Mouse (Mus musculus): ENCODE results near the gene Catsperz. TPM values are rescaled to one million over a fixed set of nuclear protein-coding genes. Genes with fewer than 3 reads are reported as not detected.

Gene Catsperz
- polyA plus RNA-seq, 1 experiment from 2014 or later, result 1.3 TPM

DNA sequence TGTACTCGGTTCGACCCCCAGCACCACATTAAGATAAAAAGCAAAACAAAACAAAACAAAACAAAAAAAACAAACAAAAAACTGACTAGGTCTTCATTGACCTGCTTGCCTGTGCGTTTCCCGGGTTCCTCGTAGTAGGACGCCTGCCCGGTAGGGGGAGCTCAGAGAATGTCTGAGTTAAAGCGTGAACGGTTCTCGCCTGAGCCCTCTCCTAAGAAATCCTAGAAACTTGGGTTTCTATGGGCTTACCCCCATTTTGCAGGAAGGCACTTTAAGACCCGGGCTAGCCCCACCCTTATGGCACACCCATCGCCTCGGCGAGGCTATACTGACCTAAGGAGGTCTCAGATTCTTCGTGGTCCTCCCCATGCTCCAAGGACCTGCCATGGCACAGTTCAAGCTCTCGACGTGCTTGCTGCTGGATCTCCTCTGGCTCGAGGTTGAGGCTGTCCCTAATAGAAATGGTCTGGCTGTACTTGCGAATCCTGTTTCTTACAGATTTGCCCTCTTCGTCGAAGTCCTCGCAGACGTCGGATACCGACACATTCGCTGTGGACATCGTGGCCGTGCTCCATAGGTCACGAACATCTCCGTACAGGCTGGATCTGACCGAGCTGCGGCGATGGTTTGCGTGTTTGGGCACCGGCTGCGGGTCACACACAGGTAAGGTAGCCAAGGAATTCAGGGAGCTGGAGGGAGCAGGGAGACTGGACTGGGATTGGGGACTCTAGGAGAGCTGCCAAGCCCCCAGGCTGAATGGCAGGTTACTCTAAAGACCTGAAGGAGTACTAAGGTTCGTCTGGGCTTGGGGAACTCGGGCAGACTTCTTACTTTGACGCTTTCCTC lies 496 bp downstream of the Catsperz start:
- no peaks in the 10 kb centered on the region for H3K36me3 ChIP-seq (ENCODE audit: control insufficient read depth, insufficient read depth, low read length)
- no peaks in the 10 kb centered on the region for H3K9me3 ChIP-seq (ENCODE audit: control insufficient read depth, low read length)
- DNase-seq (ENCODE audit: low spot score) (peak; percentile 87), ATAC-seq (ENCODE audit: insufficient number of reproducible peaks, low FRiP score, low TSS enrichment, low read depth) (no peak)
- H3K4me2 ChIP-seq (ENCODE audit: low read depth, severe bottlenecking), result peak overlapping the region; percentile 23; the same call in 1 of the 2 replicates
- 5% methylated on average over 39 of the region's 39 CpGs for WGBS
- no peak overlapping the region for H3K27ac ChIP-seq (replicated peaks; ENCODE audit: low read depth, low read length)
- peaks cover 63% of the 10 kb centered on the region for H3K27me3 ChIP-seq (ENCODE audit: control insufficient read depth, insufficient read depth, low read length)
- H3K9ac ChIP-seq (ENCODE audit: low read length), result no peak overlapping the region
- peaks cover 7% of the 10 kb centered on the region for H3K4me1 ChIP-seq (ENCODE audit: control insufficient read depth, insufficient read depth, low read length)
- H3K4me3 ChIP-seq (ENCODE audit: low read depth, low read length), result no peak overlapping the region

- no peak overlapping the region for H3K4me2 ChIP-seq (ENCODE audit: low read depth, severe bottlenecking)
- ATAC-seq (ENCODE audit: insufficient number of reproducible peaks, low FRiP score, low TSS enrichment, low read depth), result no peak
- peaks cover 7% of the 10 kb centered on the region for H3K4me1 ChIP-seq (ENCODE audit: control insufficient read depth, insufficient read depth, low read length)
- no peak overlapping the region for H3K4me3 ChIP-seq (ENCODE audit: low read depth, low read length)
- 65% methylated on average over 6 of the region's 6 CpGs for WGBS
- no peak for DNase-seq (ENCODE audit: low spot score)
- H3K36me3 ChIP-seq (ENCODE audit: control insufficient read depth, insufficient read depth, low read length), result no peaks in the 10 kb centered on the region
- H3K9me3 ChIP-seq (ENCODE audit: control insufficient read depth, low read length), result no peaks in the 10 kb centered on the region
- no peak overlapping the region for H3K9ac ChIP-seq (ENCODE audit: low read length)
- no peak overlapping the region for H3K27ac ChIP-seq (replicated peaks; ENCODE audit: low read depth, low read length)
- H3K27me3 ChIP-seq (ENCODE audit: control insufficient read depth, insufficient read depth, low read length), result peaks cover 54% of the 10 kb centered on the region
These were observed 2.1 kb downstream of the Catsperz start for GRCm38 (mm10) chr19:6922901-6923735.

DNA sequence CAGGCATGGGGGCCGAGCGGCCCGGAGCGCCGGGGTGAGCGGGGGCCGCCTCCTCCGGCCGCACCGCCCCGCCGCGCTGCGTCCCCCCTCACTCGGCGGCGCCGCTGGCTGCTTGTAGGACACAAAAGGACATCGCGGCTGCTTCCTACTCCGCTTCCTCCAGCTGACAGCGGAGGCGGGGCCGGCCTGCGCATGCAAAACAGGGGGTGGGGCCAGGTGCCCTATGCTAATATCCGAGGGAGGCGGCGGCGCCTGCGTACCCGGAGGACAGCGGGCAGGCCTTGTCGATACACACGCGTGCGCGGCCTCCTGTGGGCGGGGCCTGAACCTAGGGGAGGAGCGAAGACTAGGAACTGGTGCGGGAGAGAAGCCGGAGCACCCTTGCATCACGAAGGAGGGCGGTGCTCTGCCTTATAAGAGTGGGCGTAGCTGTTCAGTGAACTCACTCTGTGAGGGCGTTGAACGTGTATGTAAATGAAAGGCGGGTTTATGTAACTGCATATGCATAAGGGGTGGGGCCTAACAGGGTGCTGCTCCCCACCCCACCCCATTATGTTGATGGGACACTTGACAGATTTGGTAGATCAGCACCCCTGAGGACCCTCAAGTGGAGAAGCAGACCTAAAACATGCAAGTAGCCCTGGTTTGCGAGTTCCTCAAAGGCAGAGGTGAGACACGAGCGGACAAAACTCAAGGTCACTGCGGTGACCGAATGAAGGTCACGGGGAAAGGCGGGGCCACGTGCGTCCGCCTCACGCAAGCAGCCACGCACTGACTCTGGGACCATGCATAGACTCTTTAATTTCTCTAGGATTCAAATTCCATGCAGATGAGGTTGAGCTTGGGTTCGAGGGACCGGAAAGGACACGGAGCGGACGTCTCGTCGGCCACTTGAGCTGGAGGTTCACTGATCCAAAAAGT lies 3.3 kb downstream of the Catsperz start, which contains the start of gene Esrra:
Esrra (minus strand) TSS at position 167 of the 921 bp plus-strand sequence.
- H3K4me1 ChIP-seq (ENCODE audit: control insufficient read depth, insufficient read depth, low read length), result peaks cover 5% of the 10 kb centered on the region
- DNase-seq (ENCODE audit: low spot score), result peak; percentile 100
- WGBS, result under 1% methylated on average over 55 of the region's 66 CpGs

DNA sequence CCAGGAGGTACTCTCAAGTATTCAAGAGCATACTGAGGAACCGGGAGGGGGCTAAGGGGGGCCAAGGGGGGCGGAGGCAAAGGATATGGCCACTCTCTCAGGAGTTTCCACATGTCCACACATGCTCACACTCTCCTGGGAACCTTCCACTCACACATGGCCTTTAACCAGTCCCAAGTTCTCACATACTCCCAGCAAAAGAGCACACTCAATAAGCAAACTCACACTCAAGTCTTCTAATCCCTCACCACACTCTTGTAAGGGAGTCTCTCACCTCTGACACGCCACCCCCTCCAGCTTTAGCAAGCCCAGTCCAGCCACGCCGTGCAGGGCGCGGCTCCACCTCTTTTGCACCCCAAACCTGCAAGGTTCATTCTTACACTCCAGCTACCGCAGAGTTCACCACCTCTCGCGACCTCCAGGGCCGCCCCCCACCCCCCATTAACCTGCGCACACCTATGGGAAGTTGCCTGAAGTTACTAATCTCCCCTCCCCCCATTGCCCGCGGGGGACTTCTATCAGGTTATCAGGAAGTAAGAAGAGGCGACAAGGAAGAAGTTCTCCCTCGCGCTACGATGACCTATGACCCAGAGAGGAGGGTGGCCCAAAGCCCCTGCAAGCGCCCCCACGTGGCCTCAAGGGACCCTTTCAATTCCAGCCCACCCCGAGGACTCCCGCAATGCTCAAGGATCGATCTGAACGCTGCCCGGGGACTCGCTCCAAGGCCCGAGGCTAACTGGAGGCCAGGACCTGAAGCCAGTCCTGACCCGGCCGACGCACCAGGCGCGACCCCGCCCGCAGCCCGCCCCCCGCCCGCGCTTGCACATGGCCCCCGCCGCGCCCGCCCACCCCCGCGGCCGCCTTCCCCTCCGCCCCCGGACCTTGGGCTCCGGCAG lies 4.2 kb downstream of the Catsperz start:
- H3K27ac ChIP-seq (replicated peaks; ENCODE audit: low read depth, low read length), result no peak overlapping the region; the same call in 1 of the 2 replicates
- ATAC-seq (ENCODE audit: insufficient number of reproducible peaks, low FRiP score, low TSS enrichment, low read depth) (peak; percentile 22), DNase-seq (ENCODE audit: low spot score) (peak; percentile 65)
- peaks cover 33% of the 10 kb centered on the region for H3K27me3 ChIP-seq (ENCODE audit: control insufficient read depth, insufficient read depth, low read length)
- 2% methylated on average over 23 of the region's 48 CpGs for WGBS
- H3K36me3 ChIP-seq (ENCODE audit: control insufficient read depth, insufficient read depth, low read length), result no peaks in the 10 kb centered on the region
- H3K9ac ChIP-seq (ENCODE audit: low read length), result peak overlapping the region; percentile 64
- peaks cover 5% of the 10 kb centered on the region for H3K4me1 ChIP-seq (ENCODE audit: control insufficient read depth, insufficient read depth, low read length)
- H3K9me3 ChIP-seq (ENCODE audit: control insufficient read depth, low read length), result no peaks in the 10 kb centered on the region
- peak overlapping the region; percentile 54 for H3K4me3 ChIP-seq (ENCODE audit: low read depth, low read length)
- peak overlapping the region; percentile 87 for H3K4me2 ChIP-seq (ENCODE audit: low read depth, severe bottlenecking)

More for the DNA sequence above, 3.3 kb downstream of the Catsperz start, which contains the start of gene Esrra:
- peak within 1 kb of the TSS; percentile 54 for H3K4me3 ChIP-seq (ENCODE audit: low read depth, low read length)
- no peaks in the 10 kb centered on the region for H3K9me3 ChIP-seq (ENCODE audit: control insufficient read depth, low read length)
- H3K4me2 ChIP-seq (ENCODE audit: low read depth, severe bottlenecking), result peak within 1 kb of the TSS; percentile 87
- ATAC-seq (ENCODE audit: insufficient number of reproducible peaks, low FRiP score, low TSS enrichment, low read depth), result peak; percentile 93
- H3K9ac ChIP-seq (ENCODE audit: low read length), result peak within 1 kb of the TSS; percentile 64
- H3K36me3 ChIP-seq (ENCODE audit: control insufficient read depth, insufficient read depth, low read length), result no peaks in the 10 kb centered on the region
- H3K27me3 ChIP-seq (ENCODE audit: control insufficient read depth, insufficient read depth, low read length), result peaks cover 42% of the 10 kb centered on the region
- no peak within 1 kb of the TSS; the same call in 1 of the 2 replicates for H3K27ac ChIP-seq (replicated peaks; ENCODE audit: low read depth, low read length)

GRCm38 (mm10) chr19:6919876-6920740 lies 5.1 kb downstream of the Catsperz start:
- H3K36me3 ChIP-seq (ENCODE audit: control insufficient read depth, insufficient read depth, low read length), result no peaks in the 10 kb centered on the region
- ATAC-seq (ENCODE audit: insufficient number of reproducible peaks, low FRiP score, low TSS enrichment, low read depth), result 0 out of 2 replicates have a peak, but pooled peaks have one; percentile 3
- H3K27me3 ChIP-seq (ENCODE audit: control insufficient read depth, insufficient read depth, low read length), result peaks cover 24% of the 10 kb centered on the region
- peak overlapping the region; percentile 30; the same call in 1 of the 2 replicates for H3K9ac ChIP-seq (ENCODE audit: low read length)
- no peak overlapping the region for H3K4me3 ChIP-seq (ENCODE audit: low read depth, low read length)
- peak overlapping the region; percentile 87; the same call in 1 of the 2 replicates for H3K4me2 ChIP-seq (ENCODE audit: low read depth, severe bottlenecking)
- no peaks in the 10 kb centered on the region for H3K9me3 ChIP-seq (ENCODE audit: control insufficient read depth, low read length)
- peaks cover 5% of the 10 kb centered on the region for H3K4me1 ChIP-seq (ENCODE audit: control insufficient read depth, insufficient read depth, low read length)
- WGBS, result 43% methylated on average over 8 of the region's 8 CpGs
- no peak overlapping the region for H3K27ac ChIP-seq (replicated peaks; ENCODE audit: low read depth, low read length)
- DNase-seq (ENCODE audit: low spot score), result no peak

- Histone ChIP-seq H3K27me3 (ENCODE audit: control insufficient read depth, insufficient read depth, low read length) (peaks cover 18% of the 10 kb centered on the region), H3K27ac (replicated peaks; ENCODE audit: low read depth, low read length) (no peak overlapping the region), H3K4me2 (ENCODE audit: low read depth, severe bottlenecking) (no peak overlapping the region), H3K4me1 (ENCODE audit: control insufficient read depth, insufficient read depth, low read length) (peaks cover 5% of the 10 kb centered on the region), H3K9ac (ENCODE audit: low read length) (0 out of 2 replicates have a peak overlapping the region, but pooled peaks have one; percentile 30), H3K4me3 (ENCODE audit: low read depth, low read length) (no peak overlapping the region), H3K9me3 (ENCODE audit: control insufficient read depth, low read length) (no peaks in the 10 kb centered on the region), H3K36me3 (ENCODE audit: control insufficient read depth, insufficient read depth, low read length) (no peaks in the 10 kb centered on the region)
- DNase-seq (ENCODE audit: low spot score) (no peak), ATAC-seq (ENCODE audit: insufficient number of reproducible peaks, low FRiP score, low TSS enrichment, low read depth) (no peak)
These were observed 5.7 kb downstream of the Catsperz start for GRCm38 (mm10) chr19:6919431-6919830.
